Mouse (Mus musculus): ENCODE data around the gene Cdkn2aipnl. TPM values are rescaled to one million over a fixed set of nuclear protein-coding genes. Genes with fewer than 3 reads are reported as not detected.

Gene Cdkn2aipnl
- polyA plus RNA-seq, 1 experiment from 2014 or later, result 82.5 TPM

DNA sequence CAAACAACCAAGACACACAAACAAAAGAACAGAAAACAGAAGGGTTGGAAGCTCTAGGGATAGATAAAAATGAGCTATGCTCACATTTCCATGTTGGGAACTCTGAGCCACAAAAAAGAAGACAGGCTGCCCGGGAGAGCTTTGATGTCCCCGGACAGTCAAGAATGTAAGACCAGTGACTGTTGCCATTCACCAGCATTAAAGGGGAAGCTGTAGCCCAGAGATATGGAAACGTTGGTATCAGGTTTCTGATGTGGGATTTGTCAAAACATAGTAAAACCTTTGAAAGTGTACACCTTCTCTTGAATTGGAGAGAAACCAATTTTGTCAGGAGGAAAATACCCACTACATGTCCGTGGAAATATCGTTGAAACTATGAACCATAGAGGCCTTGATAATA is 8.0 kb upstream of the Cdkn2aipnl start:
- no peak overlapping the region for H3K27ac ChIP-seq (ENCODE audit: low read length)
- ATAC-seq (ENCODE audit: insufficient read depth, low FRiP score), result no peak
- no peaks in the 10 kb centered on the region for H3K4me1 ChIP-seq (ENCODE audit: control insufficient read depth, insufficient read depth, low read length)
- H3K4me3 ChIP-seq (replicated peaks; ENCODE audit: low read length), result no peak overlapping the region
- H3K9me3 ChIP-seq (replicated peaks; ENCODE audit: control insufficient read depth, low read length), result no peaks in the 10 kb centered on the region
- WGBS, result 81% methylated on average over 5 of the region's 5 CpGs
- H3K4me2 ChIP-seq (ENCODE audit: low read depth, low read length), result no peak overlapping the region
- no peaks in the 10 kb centered on the region for H3K27me3 ChIP-seq (ENCODE audit: control insufficient read depth, insufficient read depth, low read length)
- no peaks in the 10 kb centered on the region for H3K36me3 ChIP-seq (ENCODE audit: control insufficient read depth, insufficient read depth, low read length)
- H3K9ac ChIP-seq (ENCODE audit: low read length), result no peak overlapping the region

DNA sequence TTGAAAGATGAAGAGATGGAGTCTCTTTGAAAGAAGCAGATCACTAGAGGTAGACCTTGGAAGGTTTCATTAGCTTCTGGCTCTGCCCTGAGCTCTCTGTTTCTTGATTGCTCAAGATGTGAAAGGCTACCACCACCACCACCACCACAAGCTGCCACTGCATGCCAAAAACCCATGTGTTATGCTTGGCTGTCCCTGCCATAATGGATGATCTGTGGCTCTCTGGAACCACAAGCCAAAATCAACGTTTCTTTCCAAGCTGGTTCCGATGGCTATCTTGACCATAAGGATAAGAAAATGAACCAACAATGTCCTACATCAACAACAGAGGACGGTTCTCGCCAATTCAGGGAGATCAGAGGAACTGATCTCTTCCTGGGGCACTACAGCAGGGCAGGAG is 7.4 kb upstream of the Cdkn2aipnl start:
- H3K4me3 ChIP-seq (replicated peaks; ENCODE audit: low read length), result no peak overlapping the region
- H3K27ac ChIP-seq (ENCODE audit: low read length), result no peak overlapping the region
- no peak overlapping the region for H3K4me2 ChIP-seq (ENCODE audit: low read depth, low read length)
- no peaks in the 10 kb centered on the region for H3K36me3 ChIP-seq (ENCODE audit: control insufficient read depth, insufficient read depth, low read length)
- no peaks in the 10 kb centered on the region for H3K27me3 ChIP-seq (ENCODE audit: control insufficient read depth, insufficient read depth, low read length)
- no peaks in the 10 kb centered on the region for H3K9me3 ChIP-seq (replicated peaks; ENCODE audit: control insufficient read depth, low read length)
- no peak overlapping the region for H3K9ac ChIP-seq (ENCODE audit: low read length)
- 89% methylated on average over 4 of the region's 4 CpGs for WGBS
- ATAC-seq (ENCODE audit: insufficient read depth, low FRiP score), result no peak
- H3K4me1 ChIP-seq (ENCODE audit: control insufficient read depth, insufficient read depth, low read length), result no peaks in the 10 kb centered on the region

DNA sequence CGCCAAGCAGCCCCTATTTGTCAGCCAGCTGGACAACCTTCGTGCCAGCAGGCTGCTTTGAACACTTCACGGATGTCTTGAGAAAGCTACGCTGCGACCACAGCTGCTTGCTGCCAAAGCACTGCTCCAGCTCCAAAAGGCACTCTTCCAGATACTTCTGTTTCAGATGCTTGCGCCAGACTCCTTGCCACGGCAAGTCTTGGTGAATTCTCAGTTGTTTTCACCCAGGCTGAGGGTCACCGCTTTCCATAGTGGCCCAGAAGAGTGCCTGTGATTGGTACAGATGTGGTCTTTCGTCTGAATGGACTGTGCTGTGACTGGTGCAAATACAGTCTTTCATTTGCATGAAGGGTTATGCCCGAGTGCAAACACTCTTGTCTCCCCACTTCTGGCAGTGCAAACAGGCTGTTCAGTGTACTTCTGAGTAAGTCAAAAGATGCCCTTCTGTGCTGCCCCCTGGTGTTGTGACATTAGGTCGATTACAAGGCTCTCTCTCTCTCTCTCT is 6.4 kb upstream of the Cdkn2aipnl start:
- no peak overlapping the region for H3K27ac ChIP-seq (ENCODE audit: low read length)
- no peak for ATAC-seq (ENCODE audit: insufficient read depth, low FRiP score)

DNA sequence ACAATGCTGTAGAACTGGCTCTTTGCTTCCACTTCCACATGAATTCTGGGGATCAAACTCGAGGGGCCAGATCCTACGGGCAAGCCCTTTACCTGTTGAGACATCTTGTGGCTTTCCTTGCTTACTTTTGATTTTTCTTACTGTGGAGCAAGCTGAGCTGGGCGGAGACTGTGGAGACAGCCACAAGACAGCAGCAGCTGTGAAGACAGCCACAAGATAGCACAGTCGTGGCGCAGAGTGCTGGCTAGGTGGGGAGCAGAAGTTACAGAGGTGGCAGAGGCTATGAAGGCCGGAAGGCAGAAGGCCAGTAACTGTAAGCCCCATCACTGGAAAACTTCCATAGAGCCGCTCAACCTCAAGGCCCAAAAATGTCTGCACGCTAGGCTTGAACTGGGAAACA is 5.7 kb upstream of the Cdkn2aipnl start:
- no peak overlapping the region for H3K27ac ChIP-seq (ENCODE audit: low read length)
- no peak overlapping the region for H3K4me2 ChIP-seq (ENCODE audit: low read depth, low read length)
- H3K4me1 ChIP-seq (ENCODE audit: control insufficient read depth, insufficient read depth, low read length), result no peaks in the 10 kb centered on the region
- 86% methylated on average over 8 of the region's 8 CpGs for WGBS
- H3K36me3 ChIP-seq (ENCODE audit: control insufficient read depth, insufficient read depth, low read length), result no peaks in the 10 kb centered on the region
- H3K9ac ChIP-seq (ENCODE audit: low read length), result no peak overlapping the region
- no peaks in the 10 kb centered on the region for H3K27me3 ChIP-seq (ENCODE audit: control insufficient read depth, insufficient read depth, low read length)
- H3K9me3 ChIP-seq (replicated peaks; ENCODE audit: control insufficient read depth, low read length), result no peaks in the 10 kb centered on the region
- ATAC-seq (ENCODE audit: insufficient read depth, low FRiP score), result no peak
- no peak overlapping the region for H3K4me3 ChIP-seq (replicated peaks; ENCODE audit: low read length)

More for the DNA sequence above, 6.4 kb upstream of the Cdkn2aipnl start:
- Histone ChIP-seq H3K36me3 (ENCODE audit: control insufficient read depth, insufficient read depth, low read length) (no peaks in the 10 kb centered on the region), H3K4me1 (ENCODE audit: control insufficient read depth, insufficient read depth, low read length) (no peaks in the 10 kb centered on the region), H3K27me3 (ENCODE audit: control insufficient read depth, insufficient read depth, low read length) (no peaks in the 10 kb centered on the region), H3K9me3 (replicated peaks; ENCODE audit: control insufficient read depth, low read length) (no peaks in the 10 kb centered on the region), H3K4me3 (replicated peaks; ENCODE audit: low read length) (no peak overlapping the region), H3K4me2 (ENCODE audit: low read depth, low read length) (no peak overlapping the region), H3K9ac (ENCODE audit: low read length) (no peak overlapping the region)
- 56% methylated on average over 11 of the region's 11 CpGs for WGBS

DNA sequence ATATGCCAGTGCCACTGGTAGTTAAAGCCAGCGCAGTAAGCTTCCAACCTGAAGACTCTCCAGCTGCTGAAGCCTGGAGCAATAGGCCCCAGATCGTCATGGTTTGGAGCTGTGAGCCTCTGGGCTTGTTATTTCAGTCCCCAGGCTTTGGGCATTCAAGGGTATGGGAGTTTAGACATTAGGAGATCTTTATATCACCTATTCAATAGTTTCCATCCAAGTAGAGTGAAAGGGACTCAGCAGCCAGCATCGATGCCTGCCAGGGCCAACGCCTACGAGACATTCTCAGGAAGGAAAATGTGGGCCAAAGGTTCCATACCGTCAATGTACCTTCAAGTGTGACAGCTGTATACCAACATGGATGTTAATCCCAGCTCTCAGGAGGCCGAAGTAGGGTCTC is 5.2 kb upstream of the Cdkn2aipnl start:
- Histone ChIP-seq H3K27me3 (ENCODE audit: control insufficient read depth, insufficient read depth, low read length) (no peaks in the 10 kb centered on the region), H3K4me3 (replicated peaks; ENCODE audit: low read length) (no peak overlapping the region), H3K27ac (ENCODE audit: low read length) (no peak overlapping the region), H3K4me1 (ENCODE audit: control insufficient read depth, insufficient read depth, low read length) (no peaks in the 10 kb centered on the region), H3K36me3 (ENCODE audit: control insufficient read depth, insufficient read depth, low read length) (no peaks in the 10 kb centered on the region), H3K4me2 (ENCODE audit: low read depth, low read length) (no peak overlapping the region), H3K9me3 (replicated peaks; ENCODE audit: control insufficient read depth, low read length) (no peaks in the 10 kb centered on the region), H3K9ac (ENCODE audit: low read length) (no peak overlapping the region)
- no peak for ATAC-seq (ENCODE audit: insufficient read depth, low FRiP score)
- WGBS, result 92% methylated on average over 7 of the region's 7 CpGs

DNA sequence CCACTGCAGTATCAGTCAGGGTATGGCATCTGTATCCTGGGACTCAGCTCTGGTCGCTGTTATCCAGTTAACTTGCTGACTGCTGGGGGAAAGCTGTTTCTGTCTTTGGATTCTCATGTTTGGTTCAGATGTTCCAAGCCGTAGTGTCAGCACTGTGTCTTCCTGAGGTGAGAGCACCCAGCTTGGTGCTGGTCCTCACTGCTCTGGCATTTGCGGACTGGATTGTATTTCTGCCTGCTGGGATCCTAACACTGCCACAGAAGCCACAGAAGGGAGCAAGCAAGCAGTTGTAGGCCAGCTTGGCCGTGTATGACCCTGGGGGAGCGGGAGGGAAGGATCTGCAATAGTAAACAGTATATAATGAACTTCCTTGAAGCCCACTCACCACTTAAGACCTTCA is 810 bp upstream of the Cdkn2aipnl start:
- Histone ChIP-seq H3K27me3 (ENCODE audit: control insufficient read depth, insufficient read depth, low read length) (no peaks in the 10 kb centered on the region), H3K36me3 (ENCODE audit: control insufficient read depth, insufficient read depth, low read length) (peaks cover 2% of the 10 kb centered on the region; the same call in 1 of the 2 replicates), H3K27ac (ENCODE audit: low read length) (no peak overlapping the region), H3K9ac (ENCODE audit: low read length) (no peak overlapping the region), H3K4me2 (ENCODE audit: low read depth, low read length) (no peak overlapping the region), H3K4me1 (ENCODE audit: control insufficient read depth, insufficient read depth, low read length) (peaks cover 5% of the 10 kb centered on the region; the same call in 1 of the 2 replicates), H3K4me3 (replicated peaks; ENCODE audit: low read length) (no peak overlapping the region), H3K9me3 (replicated peaks; ENCODE audit: control insufficient read depth, low read length) (no peaks in the 10 kb centered on the region)
- ATAC-seq (ENCODE audit: insufficient read depth, low FRiP score), result no peak
- WGBS, result 75% methylated on average over 5 of the region's 5 CpGs

DNA sequence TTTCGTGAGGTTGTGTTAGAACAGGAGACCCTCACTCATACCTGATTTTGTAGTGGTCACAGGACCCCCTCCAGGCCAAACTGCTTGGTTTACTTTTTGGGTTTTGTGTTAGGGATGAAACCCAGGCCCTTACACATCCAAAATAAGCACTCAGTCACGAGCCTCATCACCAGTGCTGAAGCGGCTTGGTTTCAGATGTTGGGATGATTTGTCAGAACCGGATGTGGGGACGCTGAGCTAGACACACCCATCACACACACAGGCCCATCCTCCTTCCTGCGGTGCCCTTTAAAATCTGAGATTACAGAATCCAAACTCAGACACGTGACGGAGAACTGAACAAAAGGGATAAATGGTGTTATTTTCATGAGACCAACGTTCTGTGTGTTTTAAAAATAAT is 1.4 kb downstream of the Cdkn2aipnl start:
- H3K4me1 ChIP-seq (ENCODE audit: control insufficient read depth, insufficient read depth, low read length), result peaks cover 5% of the 10 kb centered on the region; the same call in 1 of the 2 replicates
- H3K36me3 ChIP-seq (ENCODE audit: control insufficient read depth, insufficient read depth, low read length), result peaks cover 17% of the 10 kb centered on the region; the same call in 1 of the 2 replicates
- WGBS, result 91% methylated on average over 9 of the region's 9 CpGs
- no peak for ATAC-seq (ENCODE audit: insufficient read depth, low FRiP score)
- no peaks in the 10 kb centered on the region for H3K27me3 ChIP-seq (ENCODE audit: control insufficient read depth, insufficient read depth, low read length)
- H3K4me2 ChIP-seq (ENCODE audit: low read depth, low read length), result no peak overlapping the region
- H3K4me3 ChIP-seq (replicated peaks; ENCODE audit: low read length), result no peak overlapping the region
- H3K27ac ChIP-seq (ENCODE audit: low read length), result no peak overlapping the region
- H3K9ac ChIP-seq (ENCODE audit: low read length), result no peak overlapping the region
- no peaks in the 10 kb centered on the region for H3K9me3 ChIP-seq (replicated peaks; ENCODE audit: control insufficient read depth, low read length)

DNA sequence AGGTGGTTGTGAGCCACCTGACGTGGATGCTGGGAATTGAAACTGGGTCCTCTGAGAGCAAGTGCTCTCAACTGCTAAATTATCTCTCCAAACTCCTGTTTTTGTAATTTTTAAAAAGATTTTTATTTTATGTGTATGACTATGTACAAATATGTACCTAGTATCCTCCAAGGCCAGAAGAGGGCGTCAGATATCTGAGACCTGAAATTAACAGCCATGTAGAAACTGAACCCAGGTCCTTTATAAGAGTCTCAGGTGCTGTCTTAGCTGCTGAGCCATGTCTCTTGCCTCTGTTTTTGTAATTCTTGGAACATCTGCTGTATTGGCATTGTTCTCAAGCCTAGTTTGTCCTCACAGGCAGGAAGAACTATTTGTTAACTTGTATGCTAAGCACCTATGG is 2.0 kb downstream of the Cdkn2aipnl start:
- H3K4me3 ChIP-seq (replicated peaks; ENCODE audit: low read length), result no peak overlapping the region
- peaks cover 17% of the 10 kb centered on the region; the same call in 1 of the 2 replicates for H3K36me3 ChIP-seq (ENCODE audit: control insufficient read depth, insufficient read depth, low read length)
- no peak overlapping the region for H3K4me2 ChIP-seq (ENCODE audit: low read depth, low read length)
- 94% methylated on average over 2 of the region's 2 CpGs for WGBS
- H3K9ac ChIP-seq (ENCODE audit: low read length), result no peak overlapping the region
- H3K4me1 ChIP-seq (ENCODE audit: control insufficient read depth, insufficient read depth, low read length), result peaks cover 5% of the 10 kb centered on the region; the same call in 1 of the 2 replicates
- no peaks in the 10 kb centered on the region for H3K9me3 ChIP-seq (replicated peaks; ENCODE audit: control insufficient read depth, low read length)
- no peak for ATAC-seq (ENCODE audit: insufficient read depth, low FRiP score)
- H3K27ac ChIP-seq (ENCODE audit: low read length), result no peak overlapping the region
- H3K27me3 ChIP-seq (ENCODE audit: control insufficient read depth, insufficient read depth, low read length), result no peaks in the 10 kb centered on the region

DNA sequence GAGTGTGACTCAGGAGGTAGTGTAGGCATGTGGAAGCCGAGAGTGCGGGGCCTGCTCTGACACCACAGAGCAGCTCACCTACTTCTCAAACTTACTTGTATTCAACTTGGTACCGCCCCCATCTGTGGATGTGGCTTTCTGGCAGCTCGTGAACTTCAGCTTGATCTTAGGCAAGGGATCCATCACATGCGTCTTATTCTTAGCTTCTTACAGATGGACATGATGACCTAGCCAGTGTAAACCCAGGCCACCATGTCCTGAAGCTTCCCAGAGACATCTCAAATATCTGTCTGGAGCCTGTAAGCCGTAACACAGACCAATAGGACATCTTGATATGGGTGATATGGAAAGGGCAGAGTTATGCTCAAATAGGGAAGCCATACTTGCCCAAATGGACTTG is 4.2 kb downstream of the Cdkn2aipnl start:
- 94% methylated on average over 6 of the region's 6 CpGs for WGBS
- H3K27me3 ChIP-seq (ENCODE audit: control insufficient read depth, insufficient read depth, low read length), result no peaks in the 10 kb centered on the region
- H3K4me2 ChIP-seq (ENCODE audit: low read depth, low read length), result no peak overlapping the region
- H3K4me3 ChIP-seq (replicated peaks; ENCODE audit: low read length), result no peak overlapping the region
- H3K9me3 ChIP-seq (replicated peaks; ENCODE audit: control insufficient read depth, low read length), result no peaks in the 10 kb centered on the region
- H3K27ac ChIP-seq (ENCODE audit: low read length), result no peak overlapping the region
- no peak overlapping the region for H3K9ac ChIP-seq (ENCODE audit: low read length)
- peaks cover 5% of the 10 kb centered on the region; the same call in 1 of the 2 replicates for H3K4me1 ChIP-seq (ENCODE audit: control insufficient read depth, insufficient read depth, low read length)
- peaks cover 22% of the 10 kb centered on the region; the same call in 1 of the 2 replicates for H3K36me3 ChIP-seq (ENCODE audit: control insufficient read depth, insufficient read depth, low read length)
- no peak for ATAC-seq (ENCODE audit: insufficient read depth, low FRiP score)
